Mouse (Mus musculus) cerebellum, adult 11-12 months (tissue): ENCODE data around the gene Rcan1.
A peak's percentile ranks its signal among the peaks of the same experiment; 100 is the strongest.
"Not testable (repeated sequence)": the region's sequence is repeated elsewhere in the genome, so short reads cannot be mapped to it uniquely, and the experiment has no call there.

Experiments used
- DNase-seq: peaks from one replicate; pipeline ENCODE4 v3.0.0; 2022

The Rcan1 gene

DNA sequence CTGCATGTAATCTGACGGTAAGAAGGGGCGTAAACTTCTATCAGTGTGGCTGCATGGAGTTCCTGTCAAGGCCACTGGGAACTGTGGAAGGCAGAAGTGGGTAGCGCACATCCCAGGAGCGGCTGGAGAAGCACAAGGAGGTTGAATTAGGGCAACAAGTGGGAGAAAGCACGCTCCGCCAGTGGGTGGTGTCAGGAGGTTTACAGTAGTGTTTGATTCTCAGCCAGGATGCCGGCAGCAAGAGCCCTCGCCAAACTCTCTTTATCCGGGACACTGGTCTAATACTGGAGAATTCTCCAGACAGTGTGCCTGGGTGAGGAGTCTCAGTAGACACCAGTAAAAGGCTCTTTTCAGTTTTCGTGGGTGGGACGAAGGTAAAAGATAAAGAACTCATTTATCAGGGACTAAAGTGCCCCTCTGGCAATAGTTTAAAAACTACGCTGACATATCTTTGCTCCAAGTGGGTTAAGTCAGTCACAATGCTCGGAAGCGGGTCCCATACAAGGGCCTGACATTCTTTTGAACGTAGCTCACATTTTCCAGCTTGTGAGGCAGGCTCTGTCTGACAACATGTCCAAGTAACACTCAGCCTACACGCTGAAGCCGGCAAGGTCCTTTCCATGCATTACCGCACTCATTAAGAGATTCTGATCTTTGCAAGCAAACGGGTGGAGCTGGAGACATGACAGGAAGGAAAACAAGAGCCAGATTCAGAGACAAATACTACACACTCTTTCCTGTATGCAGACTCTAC lies 42.3 kb downstream of the Rcan1 start:
- DNase-seq, result no peak

DNA sequence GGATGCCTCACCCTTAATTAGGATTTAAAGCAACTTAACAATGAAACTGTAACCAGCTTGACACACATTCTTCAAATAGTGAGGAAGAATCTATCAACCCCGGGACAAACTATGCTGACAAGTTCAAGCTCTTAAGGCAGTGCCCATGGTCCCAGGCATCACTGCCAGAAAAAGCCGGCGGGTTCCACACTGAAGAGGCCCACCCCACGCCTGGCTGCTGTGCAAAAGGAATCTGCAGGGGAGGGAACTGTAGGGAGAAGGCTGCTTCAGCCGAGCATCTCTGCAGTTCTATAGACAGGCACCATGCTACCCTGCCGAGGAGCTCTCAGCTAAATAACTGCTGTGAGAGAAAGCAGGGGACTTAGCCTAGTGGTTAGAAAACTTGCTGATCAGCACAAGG lies 44.0 kb downstream of the Rcan1 start:
- no peak for DNase-seq

DNA sequence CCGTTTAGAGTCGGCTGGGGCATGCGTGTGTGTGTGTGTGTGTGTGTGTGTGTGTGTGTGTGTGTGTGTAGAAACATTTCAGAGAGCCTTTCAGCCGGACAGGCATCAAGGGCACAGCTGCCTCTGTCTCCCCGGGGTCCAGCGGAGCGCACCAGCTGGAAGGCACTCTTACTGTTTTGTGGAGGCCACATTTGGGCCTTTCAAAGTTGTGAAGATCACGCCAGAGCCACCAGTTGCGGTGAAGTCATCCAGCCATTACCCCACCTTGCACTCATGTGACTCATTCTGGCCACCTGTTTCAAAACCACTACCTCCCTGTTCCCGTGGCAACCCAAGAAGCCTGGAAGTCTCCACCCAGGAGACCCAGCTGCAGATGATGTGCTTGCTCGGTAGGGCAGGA lies 44.8 kb downstream of the Rcan1 start:
- no peak for DNase-seq

DNA sequence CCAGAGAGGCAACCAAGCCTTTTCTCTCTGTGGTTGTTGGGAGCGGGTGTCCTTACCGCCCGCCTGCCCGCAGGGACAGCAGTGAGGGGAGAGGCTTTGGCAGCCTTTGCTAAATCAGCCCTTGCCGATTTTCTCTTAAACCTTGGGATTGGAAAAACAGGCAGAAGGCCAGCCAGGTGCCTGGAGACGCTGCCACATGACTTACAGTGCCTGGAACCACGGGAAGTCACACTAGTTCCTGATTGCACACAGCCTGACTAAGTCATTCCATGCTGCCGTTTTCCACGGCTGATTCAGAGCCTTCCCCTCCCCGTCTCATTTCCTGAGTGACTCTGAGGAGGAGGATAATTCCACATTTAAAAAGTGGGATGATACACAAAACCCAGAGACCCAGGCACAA lies 47.3 kb downstream of the Rcan1 start:
- DNase-seq, result no peak

DNA sequence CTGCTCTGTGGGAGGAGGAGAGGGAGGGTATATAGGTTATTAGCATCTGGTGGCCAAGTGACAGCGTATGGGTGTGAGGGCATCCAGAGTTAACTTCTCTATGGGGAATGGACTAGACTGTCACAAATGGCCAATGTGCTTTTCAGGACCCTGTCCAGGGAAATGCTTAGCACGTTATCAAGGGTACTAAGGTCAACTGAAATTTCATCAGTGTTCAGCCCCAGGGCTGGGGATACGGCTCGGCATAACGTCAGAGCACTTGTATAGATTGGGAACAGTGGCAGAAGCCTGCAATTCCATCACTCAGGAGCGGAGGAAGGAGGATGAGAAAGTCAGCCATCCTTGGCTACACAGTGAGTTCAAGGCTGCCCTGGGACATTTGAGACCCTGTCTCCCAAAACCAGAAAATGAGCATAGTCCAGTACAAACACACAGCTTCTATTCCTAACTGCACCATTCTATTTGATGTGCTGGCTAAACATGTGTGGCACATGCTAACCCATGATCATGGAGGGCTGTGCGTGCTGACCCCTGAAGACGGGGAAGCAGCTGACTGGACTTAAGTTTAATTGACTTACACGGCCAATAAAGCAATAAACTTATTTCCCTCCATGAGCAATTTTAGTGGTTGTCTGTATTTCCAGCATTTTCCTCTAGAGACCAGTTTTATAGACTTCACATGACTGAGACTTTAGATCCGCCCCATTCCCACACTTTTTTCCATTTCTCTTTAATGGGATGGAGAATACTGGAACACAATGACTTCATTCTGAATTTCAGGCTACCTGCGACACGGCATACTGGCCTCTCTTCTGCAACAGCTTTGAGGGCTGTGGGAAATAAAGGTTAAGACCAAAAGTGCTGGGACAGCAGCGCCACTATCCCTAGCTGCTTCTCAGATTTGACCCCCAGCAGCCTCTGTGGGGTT lies 48.0 kb downstream of the Rcan1 start:
- no peak for DNase-seq

DNA sequence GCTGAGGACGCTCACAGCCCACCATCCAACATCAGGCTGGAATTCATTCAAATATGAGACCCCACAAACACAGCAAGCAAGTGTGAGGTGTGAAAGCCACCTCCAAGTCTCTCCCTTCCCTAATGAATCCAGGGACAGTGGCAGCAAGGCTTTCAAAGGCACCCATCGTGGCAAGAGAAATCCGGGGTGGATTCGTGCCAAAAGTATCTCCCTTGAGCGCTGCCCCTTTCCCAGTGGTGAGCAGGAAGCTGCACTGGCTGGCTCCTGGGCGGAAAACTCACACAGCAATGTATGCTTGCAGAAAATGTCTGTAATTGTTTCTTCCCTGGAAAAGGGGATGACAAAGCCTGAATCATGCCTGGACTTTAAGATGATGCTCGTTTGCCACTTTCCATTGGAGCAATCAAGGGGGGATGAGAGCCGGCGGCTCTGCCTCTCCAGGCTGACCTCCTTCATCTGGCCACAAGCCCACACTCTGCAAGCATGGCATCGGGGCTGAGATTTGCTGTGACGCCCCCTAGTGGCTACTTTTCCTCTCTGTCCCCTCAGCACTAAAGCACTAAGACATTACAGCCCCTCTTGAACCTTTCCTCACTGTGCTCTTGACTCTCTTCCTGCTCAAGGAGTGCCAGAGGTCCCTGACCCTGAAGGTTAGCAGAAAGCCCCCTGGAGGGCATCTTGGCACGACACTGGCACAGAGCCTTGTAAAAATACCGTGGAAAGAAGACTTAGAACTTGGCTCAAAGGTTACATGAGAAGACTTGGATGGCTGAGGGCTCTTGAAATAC lies 49.3 kb downstream of the Rcan1 start:
- no peak for DNase-seq

DNA sequence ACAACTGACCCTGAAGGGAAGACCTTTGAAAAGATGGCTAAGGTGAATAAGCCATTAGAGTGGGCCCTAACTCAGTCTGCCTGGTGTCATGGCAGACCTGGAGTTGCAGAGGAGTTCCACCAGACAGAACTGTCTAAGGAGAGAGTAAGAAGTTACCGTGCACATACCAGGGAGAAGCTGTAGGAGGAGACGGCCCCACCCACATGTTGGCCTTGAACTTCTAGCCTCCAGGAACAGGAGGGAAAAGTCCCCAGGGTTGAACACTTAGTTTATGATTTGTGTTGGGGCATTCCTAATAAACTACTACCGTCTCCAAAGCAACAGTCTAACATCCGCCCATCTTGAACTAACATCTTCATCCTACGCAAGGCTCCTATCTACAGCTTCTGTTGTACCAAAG lies 50.0 kb downstream of the Rcan1 start:
- no peak for DNase-seq

DNA sequence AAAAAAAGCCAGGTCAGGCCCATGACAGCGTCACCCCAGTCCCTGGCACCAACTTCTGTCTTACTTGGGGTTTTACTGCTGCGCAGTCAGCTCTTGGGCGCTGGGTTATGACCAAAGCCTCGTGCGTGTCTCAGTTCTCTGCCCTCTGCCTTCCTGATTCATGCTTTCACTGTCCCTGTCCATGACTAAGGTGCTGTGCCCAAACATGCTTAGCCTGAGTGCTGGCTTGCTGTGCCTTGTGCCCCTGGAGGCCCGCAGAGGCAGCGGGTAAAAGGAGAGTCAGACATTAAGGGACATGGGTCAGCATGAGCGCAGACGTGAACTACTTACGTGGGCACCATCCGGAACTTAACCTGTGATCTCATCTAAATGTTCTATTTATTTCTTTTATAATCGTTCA lies 51.6 kb downstream of the Rcan1 start:
- DNase-seq, result no peak

DNA sequence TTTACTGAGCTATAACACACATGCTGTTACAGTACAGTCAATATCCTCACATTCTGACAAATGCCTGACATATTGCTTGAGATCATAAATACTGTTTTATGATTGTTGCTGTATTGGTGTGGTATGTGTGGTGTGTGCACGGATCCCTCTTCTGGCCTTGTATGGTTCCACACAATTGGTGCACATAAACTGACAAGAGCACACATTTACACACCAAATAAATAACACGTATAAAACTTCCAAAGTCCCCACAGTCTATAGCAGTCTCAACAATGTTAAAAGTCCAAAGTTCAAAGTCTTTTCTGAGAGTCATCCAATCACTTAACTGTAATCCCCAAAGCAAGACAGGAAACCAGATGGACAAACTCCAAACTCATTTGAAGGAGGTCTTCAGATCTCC lies 53.4 kb downstream of the Rcan1 start:
- DNase-seq, result no peak

DNA sequence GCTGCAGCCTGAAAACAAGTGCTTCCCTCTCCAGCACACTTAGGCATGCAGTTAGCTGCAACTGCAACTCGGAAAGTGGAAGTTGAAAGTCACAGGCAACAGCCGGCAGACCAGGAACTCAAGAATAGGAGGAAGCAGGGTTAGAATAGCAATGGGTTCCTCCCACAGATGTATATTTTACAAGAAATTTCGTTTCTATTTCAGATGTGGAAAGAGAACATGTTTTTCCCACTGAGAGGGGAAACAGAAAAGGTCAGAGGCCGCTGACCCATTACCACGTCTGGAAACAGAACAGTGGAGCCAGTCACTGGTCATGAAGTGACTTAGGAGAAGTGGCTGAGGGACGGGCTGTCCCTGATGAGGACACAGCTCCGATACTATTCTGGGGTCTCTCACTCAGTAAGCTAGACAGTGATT lies 55.0 kb downstream of the Rcan1 start:
- no peak for DNase-seq

DNA sequence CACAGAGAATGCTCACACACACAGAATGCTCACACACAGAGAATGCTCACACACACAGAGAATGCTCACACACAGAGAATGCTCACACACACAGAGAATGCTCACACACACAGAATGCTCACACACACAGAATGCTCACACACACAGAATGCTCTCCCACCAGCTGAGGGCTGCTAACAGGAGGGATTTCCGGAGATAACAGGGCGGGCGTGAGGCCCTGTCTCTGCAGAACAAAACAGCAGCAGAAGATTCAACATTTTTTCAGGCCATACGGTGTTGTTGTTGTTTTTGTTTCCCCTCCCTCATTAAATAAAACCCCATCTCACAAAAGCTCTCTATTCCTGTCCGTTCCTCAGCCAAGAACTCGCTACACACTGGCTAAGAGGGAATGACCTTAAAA lies 55.6 kb downstream of the Rcan1 start:
- DNase-seq, result not testable (repeated sequence)

DNA sequence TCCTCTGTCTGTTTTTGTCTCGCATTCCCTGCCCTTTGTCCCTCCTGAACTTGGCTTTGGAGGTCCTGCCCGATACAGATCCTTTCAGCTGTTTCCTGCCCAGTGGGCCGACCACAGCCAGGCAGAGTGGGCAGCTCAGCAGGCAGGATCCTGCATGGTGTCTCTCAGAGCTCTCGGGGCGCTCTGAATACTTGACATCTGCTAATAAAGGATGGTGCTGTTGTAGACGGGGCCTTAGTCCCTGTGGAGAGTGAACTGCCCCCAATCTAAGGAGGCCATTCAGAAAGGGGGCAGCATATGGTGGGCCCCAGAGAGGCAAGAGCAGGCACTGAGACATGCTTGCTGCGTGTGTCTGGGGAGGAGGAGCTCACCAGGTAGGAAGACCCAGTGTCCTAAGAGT lies 57.8 kb downstream of the Rcan1 start:
- no peak for DNase-seq

DNA sequence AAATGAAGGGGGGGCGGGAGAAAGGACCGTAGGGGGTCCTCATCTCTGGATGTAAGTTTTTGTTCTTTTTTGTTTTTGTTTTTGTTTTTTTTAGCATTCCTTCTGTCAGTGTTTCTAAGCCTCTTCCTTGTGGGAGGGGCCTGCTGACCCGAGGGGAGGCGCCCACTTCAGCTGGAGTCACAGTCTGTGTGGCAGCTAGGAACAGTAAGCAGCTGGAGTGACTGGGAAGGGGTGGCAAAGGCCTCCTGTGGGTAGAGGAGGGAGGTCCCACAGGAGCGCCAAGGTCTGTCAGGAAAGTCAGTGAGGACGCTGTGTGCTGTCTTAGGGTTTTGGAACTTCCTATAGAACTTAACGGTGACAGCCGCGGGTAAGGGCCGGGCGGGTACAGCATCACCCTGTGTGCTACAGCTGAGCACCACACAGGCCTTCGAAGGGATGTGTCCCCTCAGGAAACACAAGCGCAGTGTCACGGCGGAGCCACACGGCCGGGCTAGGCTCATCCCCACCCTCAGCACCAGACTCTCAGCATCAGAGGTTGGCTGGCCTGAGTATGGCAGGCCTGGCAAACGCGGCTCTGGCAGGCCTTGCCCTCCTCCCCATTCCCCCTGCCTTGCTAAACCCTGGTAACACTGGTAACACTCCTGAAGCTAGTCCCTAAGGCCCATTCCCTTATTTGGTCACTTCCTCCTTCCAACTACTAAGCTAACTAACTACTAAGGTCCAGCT lies 58.5 kb downstream of the Rcan1 start:
- no peak for DNase-seq

DNA sequence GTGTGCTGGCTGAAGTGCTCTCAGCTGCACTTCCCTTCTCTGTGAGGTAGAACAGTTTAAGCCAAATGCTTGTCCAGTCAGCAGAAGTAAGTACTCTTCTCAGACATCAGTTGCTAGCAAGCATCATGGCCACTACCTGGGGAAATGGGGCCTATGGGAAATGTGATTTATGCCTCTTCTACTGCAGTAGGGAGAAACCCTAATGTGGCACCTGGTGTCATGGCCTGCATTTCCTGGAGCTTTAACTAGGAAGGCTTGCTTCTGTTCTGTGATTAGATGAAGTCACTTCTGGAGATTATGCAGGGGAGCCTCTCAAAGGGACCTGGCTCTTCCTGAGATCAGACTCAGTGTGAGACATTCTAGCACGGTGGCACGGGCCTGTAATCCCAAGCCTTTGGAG lies 60.3 kb downstream of the Rcan1 start:
- no peak for DNase-seq

DNA sequence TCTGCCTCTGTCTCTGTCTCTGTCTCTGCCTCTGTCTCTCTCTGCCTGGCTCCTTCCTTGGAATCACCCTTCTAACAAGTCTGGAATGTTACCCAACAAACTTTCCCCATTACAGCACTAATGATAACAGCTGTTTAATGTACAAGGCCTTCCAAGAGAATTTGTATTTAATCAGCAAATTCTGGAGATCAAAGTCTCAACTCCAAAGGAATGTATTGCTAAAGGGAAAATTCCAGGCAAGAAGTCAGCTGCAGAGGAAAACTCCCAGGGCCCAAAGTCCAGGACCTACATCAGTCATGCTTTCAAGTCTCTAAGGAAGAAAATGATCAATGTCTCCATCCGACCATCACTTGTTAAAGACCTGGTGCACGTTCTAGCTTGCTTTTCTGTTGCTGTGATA lies 62.8 kb downstream of the Rcan1 start:
- DNase-seq, result no peak

DNA sequence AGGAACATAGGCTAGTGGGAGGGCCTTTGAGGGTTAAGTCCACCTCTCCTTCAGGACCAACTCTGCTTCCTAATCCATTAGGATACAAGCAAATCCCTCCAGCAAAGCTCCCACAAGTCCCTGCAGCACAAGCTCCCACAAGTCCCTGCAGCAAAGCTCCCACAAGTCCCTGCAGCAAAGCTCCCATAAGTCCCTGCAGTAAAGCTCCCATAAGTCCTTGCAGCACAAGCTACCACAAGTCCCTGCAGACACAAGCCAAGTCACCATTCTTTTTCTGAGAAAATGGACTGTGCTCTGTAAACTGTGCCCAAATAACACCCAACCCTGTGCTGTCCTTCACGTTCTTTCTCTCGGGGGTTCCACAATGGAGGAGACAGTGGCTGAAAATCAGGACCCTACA lies 66.5 kb downstream of the Rcan1 start:
- no peak for DNase-seq

DNA sequence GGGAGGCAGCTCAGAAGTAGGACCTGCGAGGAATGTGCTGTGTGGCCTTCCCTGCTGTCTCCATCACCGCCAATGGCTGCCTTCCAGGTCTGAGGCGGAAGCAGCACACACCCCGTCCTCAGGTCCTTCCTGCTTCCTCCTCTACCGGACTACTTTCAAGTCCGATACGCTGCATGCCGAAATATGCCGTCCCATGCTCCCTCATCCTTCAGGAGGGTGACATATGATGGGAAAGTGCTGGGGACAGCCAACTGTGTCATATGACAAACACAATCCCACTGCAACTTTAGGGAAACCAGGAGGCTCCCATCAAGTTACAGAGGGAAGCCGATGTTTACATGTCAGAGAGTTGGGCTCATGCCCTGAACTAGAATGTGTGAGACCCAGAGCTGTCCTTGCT lies 67.6 kb downstream of the Rcan1 start:
- no peak for DNase-seq

DNA sequence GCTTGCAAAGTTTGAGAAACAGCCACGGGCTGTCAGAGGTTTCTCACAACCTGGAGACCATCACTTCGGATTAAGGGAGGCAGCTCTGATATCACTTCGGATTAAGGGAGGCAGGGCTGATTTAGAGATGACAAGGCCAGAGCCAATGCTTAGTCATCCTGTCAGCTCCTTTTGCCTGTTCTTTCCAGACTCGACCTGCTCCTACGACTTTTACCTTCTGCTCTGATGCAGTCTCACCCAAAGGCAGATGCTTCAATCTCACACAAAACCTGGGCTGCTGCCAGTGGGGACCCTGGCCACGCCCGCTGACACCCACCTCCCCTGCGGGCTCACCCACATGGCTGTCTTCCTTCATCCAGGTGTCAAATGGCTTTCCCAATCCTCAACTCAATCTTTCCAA lies 68.5 kb downstream of the Rcan1 start:
- DNase-seq, result peak; percentile 29

DNA sequence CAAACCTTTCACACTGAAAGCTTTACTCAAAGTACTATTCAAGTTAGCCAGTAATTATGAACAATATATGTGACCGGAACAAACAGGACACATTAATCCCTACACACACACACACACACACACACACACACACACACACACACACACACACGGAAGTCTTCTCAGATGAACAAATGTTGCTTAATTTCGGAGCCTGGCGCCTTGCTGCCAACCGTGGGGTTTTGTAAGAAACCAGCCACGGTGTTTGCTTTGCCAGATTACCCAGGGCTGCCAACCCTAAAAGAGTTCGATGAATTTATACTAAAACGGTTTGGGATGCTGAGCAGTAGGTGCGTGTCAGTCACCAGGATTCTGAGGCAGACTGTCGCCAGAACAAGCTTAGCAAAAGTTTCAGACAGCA lies 69.5 kb downstream of the Rcan1 start:
- no peak for DNase-seq

DNA sequence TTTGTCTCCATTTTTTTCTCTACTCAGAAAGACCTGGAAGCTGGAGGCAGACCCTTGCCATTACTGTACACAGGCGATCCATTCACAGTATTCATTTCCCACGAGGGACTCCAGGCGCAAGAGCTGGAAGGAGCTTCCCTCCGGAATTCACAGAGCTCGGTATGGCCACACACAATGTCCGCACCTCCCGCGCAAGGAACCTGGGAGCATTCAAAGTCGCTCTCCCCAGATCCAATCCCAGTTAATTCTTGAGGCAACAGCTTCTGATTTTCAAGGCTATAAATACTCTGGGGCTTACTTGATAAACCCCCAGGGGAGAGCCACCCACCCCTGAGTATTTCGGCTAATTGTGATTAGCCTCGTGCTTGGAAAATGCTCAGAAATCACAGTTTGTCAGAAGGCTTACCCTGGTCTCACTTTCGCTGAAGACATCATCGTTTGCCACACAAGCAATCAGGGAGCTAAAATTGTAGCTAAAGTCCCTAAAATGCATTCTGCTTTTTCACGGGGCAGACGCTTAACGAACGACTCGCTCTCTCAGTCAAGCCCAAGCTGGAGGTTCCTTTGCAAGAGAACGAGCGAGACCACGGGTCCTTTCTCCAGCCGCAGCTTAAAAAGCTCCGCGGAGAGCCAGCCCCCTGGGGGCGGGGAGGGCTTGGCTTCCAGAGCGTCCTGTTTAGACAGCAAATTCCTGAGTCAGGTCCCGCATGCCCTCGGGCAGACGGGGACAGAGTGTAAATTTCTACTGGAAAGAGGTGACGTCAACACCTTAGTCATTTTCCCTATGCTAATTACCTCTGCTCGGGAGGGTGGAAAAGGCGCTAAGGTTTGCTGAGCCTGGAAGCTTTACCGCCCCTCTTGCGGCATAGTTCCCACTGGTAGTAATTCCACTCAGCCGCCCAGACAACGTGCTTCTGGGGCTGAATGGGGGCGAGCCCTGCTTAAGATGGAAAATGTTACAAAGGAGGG lies 70.9 kb downstream of the Rcan1 start:
- peak; percentile 59 for DNase-seq

DNA sequence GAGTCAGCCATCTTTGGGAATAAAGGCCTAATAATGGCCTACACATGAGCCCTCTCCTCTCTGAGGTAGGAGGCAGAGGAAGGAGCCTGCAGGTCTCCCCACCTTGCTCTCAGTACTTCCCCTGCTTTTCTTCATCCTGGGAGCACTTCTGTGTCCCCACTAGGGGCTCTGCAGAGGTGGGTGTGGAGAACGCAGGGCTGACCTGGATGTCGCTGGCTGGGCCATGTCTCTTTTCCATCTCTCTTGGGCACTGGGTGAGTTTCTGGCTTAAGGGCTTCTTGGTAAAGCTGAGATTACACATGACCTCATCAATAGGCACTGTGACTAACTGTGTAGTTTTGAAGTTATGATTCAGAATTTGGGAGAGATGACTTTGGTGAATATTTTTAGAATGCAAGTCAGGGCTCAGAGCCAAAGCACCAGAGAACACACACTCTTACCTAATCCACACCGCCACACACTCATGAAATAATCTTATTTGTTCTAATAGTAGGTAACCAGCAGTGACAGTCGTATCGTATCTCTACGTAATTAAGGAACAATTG lies 72.0 kb downstream of the Rcan1 start:
- no peak for DNase-seq
